Mouse (Mus musculus): ENCODE data around the gene Cd46. TPM values are rescaled to one million over a fixed set of nuclear protein-coding genes. Genes with fewer than 3 reads are reported as not detected.
A peak's percentile ranks its signal among the peaks of the same experiment; 100 is the strongest.

The Cd46 gene
- polyA plus RNA-seq, 1 experiment from 2014 or later: 1.00 TPM

- Histone ChIP-seq H3K27ac (ENCODE audit: low read depth, low read length) (no peak overlapping the region), H3K9ac (ENCODE audit: low read length) (no peak overlapping the region), H3K4me1 (ENCODE audit: control insufficient read depth, insufficient read depth, low read length) (no peaks in the 10 kb centered on the region), H3K9me3 (ENCODE audit: control insufficient read depth, low read length) (no peaks in the 10 kb centered on the region), H3K4me3 (ENCODE audit: low read depth, low read length) (no peak overlapping the region), H3K27me3 (ENCODE audit: control insufficient read depth, insufficient read depth, low read length) (no peaks in the 10 kb centered on the region), H3K36me3 (ENCODE audit: control insufficient read depth, insufficient read depth, low read length) (no peaks in the 10 kb centered on the region), H3K4me2 (no peak overlapping the region)
- DNase-seq (ENCODE audit: low spot score, missing footprints): no peak
- ATAC-seq (ENCODE audit: low FRiP score): no peak
- WGBS: 83% methylated on average over 5 of the region's 5 CpGs
Observed at GRCm38 (mm10) chr1:194992589-194993317, 99.3 kb downstream of the Cd46 start.

- Histone ChIP-seq H3K27ac (ENCODE audit: low read depth, low read length) (no peak overlapping the region), H3K4me1 (ENCODE audit: control insufficient read depth, insufficient read depth, low read length) (no peaks in the 10 kb centered on the region), H3K27me3 (ENCODE audit: control insufficient read depth, insufficient read depth, low read length) (no peaks in the 10 kb centered on the region), H3K4me2 (no peak overlapping the region), H3K4me3 (ENCODE audit: low read depth, low read length) (no peak overlapping the region), H3K9me3 (ENCODE audit: control insufficient read depth, low read length) (no peaks in the 10 kb centered on the region), H3K9ac (ENCODE audit: low read length) (no peak overlapping the region), H3K36me3 (ENCODE audit: control insufficient read depth, insufficient read depth, low read length) (no peaks in the 10 kb centered on the region)
- DNase-seq (ENCODE audit: low spot score, missing footprints) (no peak), ATAC-seq (ENCODE audit: low FRiP score) (no peak)
- 86% methylated on average over 2 of the region's 2 CpGs for WGBS
Observed at GRCm38 (mm10) chr1:194991654-194992053, 100.4 kb downstream of the Cd46 start.

DNA sequence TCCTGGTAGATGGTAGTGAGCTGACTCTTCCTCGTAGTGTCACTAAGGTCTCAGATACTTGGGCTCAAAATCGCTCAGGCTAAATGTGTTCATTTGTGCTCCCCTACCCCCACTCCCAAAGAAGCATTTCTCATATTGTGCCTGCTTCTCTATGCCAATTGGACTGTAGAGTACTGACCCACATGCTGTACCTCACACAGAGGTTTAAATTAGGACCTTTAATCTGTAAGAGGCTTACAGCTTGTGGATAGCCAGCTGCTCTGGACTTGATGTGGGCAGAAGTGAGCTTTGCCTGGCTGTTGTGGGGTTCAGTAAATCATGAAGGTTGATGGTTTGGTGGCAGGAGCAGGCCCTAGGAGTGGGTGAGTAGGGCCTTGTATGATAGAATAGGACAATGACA lies 101.1 kb downstream of the Cd46 start:
- no peaks in the 10 kb centered on the region for H3K27me3 ChIP-seq (ENCODE audit: control insufficient read depth, insufficient read depth, low read length)
- no peak overlapping the region for H3K27ac ChIP-seq (ENCODE audit: low read depth, low read length)
- ATAC-seq (ENCODE audit: low FRiP score): no peak
- H3K4me3 ChIP-seq (ENCODE audit: low read depth, low read length): no peak overlapping the region
- H3K4me2 ChIP-seq: no peak overlapping the region
- no peaks in the 10 kb centered on the region for H3K4me1 ChIP-seq (ENCODE audit: control insufficient read depth, insufficient read depth, low read length)
- H3K9ac ChIP-seq (ENCODE audit: low read length): no peak overlapping the region
- H3K9me3 ChIP-seq (ENCODE audit: control insufficient read depth, low read length): no peaks in the 10 kb centered on the region
- no peak for DNase-seq (ENCODE audit: low spot score, missing footprints)
- H3K36me3 ChIP-seq (ENCODE audit: control insufficient read depth, insufficient read depth, low read length): no peaks in the 10 kb centered on the region
- WGBS: 97% methylated on average over 2 of the region's 2 CpGs

DNA sequence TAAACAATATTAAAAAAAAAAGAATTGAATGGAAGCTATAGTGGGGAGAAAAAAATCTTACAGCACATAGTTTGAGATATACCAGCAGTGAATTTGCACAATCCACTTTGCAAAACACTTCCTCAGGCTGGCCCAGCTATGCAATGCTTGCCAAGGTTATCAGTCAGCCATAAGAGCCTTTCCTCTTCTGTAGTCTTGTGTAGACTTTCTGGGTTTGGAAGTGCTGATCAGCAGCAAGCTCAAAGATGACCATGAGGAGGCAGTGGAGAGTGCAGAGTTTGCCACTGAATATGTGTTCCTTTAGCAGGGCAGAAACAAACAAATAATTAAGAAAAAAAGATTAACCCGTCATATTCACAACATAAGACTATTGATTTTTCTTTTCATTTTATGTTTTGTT lies 103.0 kb downstream of the Cd46 start:
- H3K4me2 ChIP-seq: no peak overlapping the region
- WGBS: 83% methylated on average over 1 of the region's 1 CpGs
- no peaks in the 10 kb centered on the region for H3K36me3 ChIP-seq (ENCODE audit: control insufficient read depth, insufficient read depth, low read length)
- H3K9ac ChIP-seq (ENCODE audit: low read length): no peak overlapping the region
- H3K27ac ChIP-seq (ENCODE audit: low read depth, low read length): no peak overlapping the region
- H3K4me1 ChIP-seq (ENCODE audit: control insufficient read depth, insufficient read depth, low read length): no peaks in the 10 kb centered on the region
- H3K9me3 ChIP-seq (ENCODE audit: control insufficient read depth, low read length): no peaks in the 10 kb centered on the region
- H3K4me3 ChIP-seq (ENCODE audit: low read depth, low read length): no peak overlapping the region
- H3K27me3 ChIP-seq (ENCODE audit: control insufficient read depth, insufficient read depth, low read length): no peaks in the 10 kb centered on the region
- no peak for DNase-seq (ENCODE audit: low spot score, missing footprints)
- no peak for ATAC-seq (ENCODE audit: low FRiP score)

MicroRNAs encoded within 50 kb of the gene (microRNA counts, 519-probe panel; counts per million panel counts)
- microRNA mmu-miR-29b: 1,349 counts per million, percentile 1 among the panel's probes with 10 or more counts
- microRNA mmu-miR-29c: 5,172 counts per million, percentile 61 among the panel's probes with 10 or more counts

Small RNA genes lying within 50 kb of the gene (microRNA-seq; reads per million reads assigned to microRNA genes)
- gene Mir29b-2 (1.9 reads per million, percentile 3 among the genes with 10 or more reads in this experiment), gene Mir29c (217 reads per million, percentile 64 among the genes with 10 or more reads in this experiment)

Other genes with a start within 250 kb of the Cd46 start
- gene Cd34, start 153.4 kb downstream of the Cd46 start, polyA plus RNA-seq (2014; fragmentation: Nextera tagmentation; extraction: Ambion mirVana): 51.3 and 54.5 TPM in 2 replicates
- gene Cr1l, start 39.3 kb upstream of the Cd46 start, polyA plus RNA-seq (2014; fragmentation: Nextera tagmentation; extraction: Ambion mirVana): 39.9 and 49.8 TPM in 2 replicates
- 0.29 and 0.44 TPM in 2 replicates for gene Cr2, start 84.5 kb upstream of the Cd46 start, polyA plus RNA-seq (2014; fragmentation: Nextera tagmentation; extraction: Ambion mirVana)

Data from midbrain, embryonic 11.5 days (tissue).